Mouse (Mus musculus) ZHBTc4 (cell line): ENCODE results near the gene Arhgef10l.

ENCODE experiments used
- DNase-seq: peaks from one replicate; pipeline ENCODE4 v3.0.0-alpha.2; 2011; ENCODE audit warnings: low read depth, low spot score

The Arhgef10l gene

GRCm38 (mm10) chr4:140572376-140572775 is 93.4 kb downstream of the Arhgef10l start:
- DNase-seq: no peak

GRCm38 (mm10) chr4:140569394-140569793 is 96.4 kb downstream of the Arhgef10l start:
- no peak for DNase-seq

GRCm38 (mm10) chr4:140567911-140568480 is 97.8 kb downstream of the Arhgef10l start:
- DNase-seq: no peak

GRCm38 (mm10) chr4:140566785-140567184 is 99.0 kb downstream of the Arhgef10l start:
- DNase-seq: no peak

- DNase-seq: peak; percentile 69
Measured at GRCm38 (mm10) chr4:140564459-140564858, 101.4 kb downstream of the Arhgef10l start.

- peak; percentile 39 for DNase-seq
Measured at GRCm38 (mm10) chr4:140562461-140563178, 103.2 kb downstream of the Arhgef10l start.

- DNase-seq: peak; percentile 58
Measured at GRCm38 (mm10) chr4:140561744-140562143, 104.1 kb downstream of the Arhgef10l start.

GRCm38 (mm10) chr4:140559862-140560261 is 106.0 kb downstream of the Arhgef10l start:
- peak; percentile 52 for DNase-seq

GRCm38 (mm10) chr4:140558193-140558592 is 107.6 kb downstream of the Arhgef10l start:
- no peak for DNase-seq

- DNase-seq: no peak
Measured at GRCm38 (mm10) chr4:140556561-140556960, 109.3 kb downstream of the Arhgef10l start.

GRCm38 (mm10) chr4:140555273-140555672 is 110.5 kb downstream of the Arhgef10l start:
- peak; percentile 87 for DNase-seq

- DNase-seq: peak; percentile 83
Measured at GRCm38 (mm10) chr4:140554552-140554951, 111.3 kb downstream of the Arhgef10l start.

- DNase-seq: no peak
Measured at GRCm38 (mm10) chr4:140551766-140552165, 114.0 kb downstream of the Arhgef10l start.

GRCm38 (mm10) chr4:140550670-140551069 is 115.1 kb downstream of the Arhgef10l start:
- peak; percentile 69 for DNase-seq

- DNase-seq: no peak
Measured at GRCm38 (mm10) chr4:140549975-140550374, 115.8 kb downstream of the Arhgef10l start.

GRCm38 (mm10) chr4:140547488-140547887 is 118.3 kb downstream of the Arhgef10l start:
- DNase-seq: peak; percentile 82

GRCm38 (mm10) chr4:140539125-140539524 is 126.7 kb downstream of the Arhgef10l start:
- peak; percentile 79 for DNase-seq

GRCm38 (mm10) chr4:140537561-140538021 is 128.2 kb downstream of the Arhgef10l start:
- DNase-seq: no peak

GRCm38 (mm10) chr4:140535323-140535722 is 130.5 kb downstream of the Arhgef10l start:
- DNase-seq: peak; percentile 40

- DNase-seq: no peak
Measured at GRCm38 (mm10) chr4:140532270-140532669, 133.5 kb downstream of the Arhgef10l start.

- peak; percentile 94 for DNase-seq
Measured at GRCm38 (mm10) chr4:140531024-140531423, 134.8 kb downstream of the Arhgef10l start.

- DNase-seq: no peak
Measured at GRCm38 (mm10) chr4:140529735-140530134, 136.1 kb downstream of the Arhgef10l start.

GRCm38 (mm10) chr4:140528443-140528842 is 137.4 kb downstream of the Arhgef10l start:
- no peak for DNase-seq
